Mouse (Mus musculus) monocyte, adult 2 months (primary cell): Measurements from ENCODE around the gene Rtn2.
"Not testable (repeated sequence)": the region's sequence is repeated elsewhere in the genome, so short reads cannot be mapped to it uniquely, and the experiment has no call there.

Experiments
- DNase-seq, 2 experiments: peaks; one replicate each; pipeline ENCODE4 v3.0.0; 2022; ENCODE audit warnings: low spot score in 2 of 2, low read depth in 1 of 2

The Rtn2 gene

GRCm38 (mm10) chr7:19268993-19269681 lies 13.3 kb upstream of the Rtn2 start:
- no peak for DNase-seq

- DNase-seq: no peak
Measured at GRCm38 (mm10) chr7:19269721-19270441, 12.5 kb upstream of the Rtn2 start.

GRCm38 (mm10) chr7:19270509-19271237 lies 11.8 kb upstream of the Rtn2 start:
- DNase-seq: no peak

- peak; percentile 52 to 73 for DNase-seq
Measured at GRCm38 (mm10) chr7:19271238-19272172, 10.9 kb upstream of the Rtn2 start, which contains the start of gene Vasp. TSS of gene Vasp (minus strand) at chr7:19271817.

GRCm38 (mm10) chr7:19272173-19272764 lies 10.2 kb upstream of the Rtn2 start:
- peak in 1 of 2 experiments; percentile 34 for DNase-seq

GRCm38 (mm10) chr7:19276253-19276652 lies 6.2 kb upstream of the Rtn2 start:
- DNase-seq: no peak

- DNase-seq: no peak
Measured at GRCm38 (mm10) chr7:19279052-19279451, 3.4 kb upstream of the Rtn2 start.

GRCm38 (mm10) chr7:19279581-19280114 lies 2.8 kb upstream of the Rtn2 start, which contains the start of gene Ppm1n:
TSS of gene Ppm1n (minus strand) at chr7:19280064.
- no peak for DNase-seq

- not testable (repeated sequence) for DNase-seq
Measured at GRCm38 (mm10) chr7:19281680-19282304, 632 bp upstream of the Rtn2 start.

- no peak for DNase-seq
Measured at GRCm38 (mm10) chr7:19282791-19283405, 474 bp downstream of the Rtn2 start.

GRCm38 (mm10) chr7:19283406-19283804 lies 981 bp downstream of the Rtn2 start:
- DNase-seq: no peak

- DNase-seq: peak in 1 of 2 experiments; percentile 47
Measured at GRCm38 (mm10) chr7:19284763-19285162, 2.3 kb downstream of the Rtn2 start.

GRCm38 (mm10) chr7:19290969-19291596 lies 8.7 kb downstream of the Rtn2 start:
- no peak for DNase-seq

- DNase-seq: peak in 1 of 2 experiments; percentile 86
Measured at GRCm38 (mm10) chr7:19295503-19296185, 13.2 kb downstream of the Rtn2 start.

- DNase-seq: no peak
Measured at GRCm38 (mm10) chr7:19297034-19297433, 14.6 kb downstream of the Rtn2 start.

GRCm38 (mm10) chr7:19297794-19298193 lies 15.4 kb downstream of the Rtn2 start:
- DNase-seq: no peak

GRCm38 (mm10) chr7:19299194-19299593 lies 16.8 kb downstream of the Rtn2 start:
- DNase-seq: no peak
